ENCODE assay signal across 8 mouse cellular contexts in genomic region chr4:57300469-57301409, GRCm38 (mm10). TPM values are rescaled to one million over a fixed set of nuclear protein-coding genes. Genes with fewer than 3 reads are reported as not detected.
DNase-seq lines count a peak whose midpoint lies in the region; ATAC-seq and TF ChIP-seq lines count a peak whose summit lies in the region.

No protein-coding gene starts in this region.

- TF ChIP-seq POLR2A in limb, embryonic 14.5 days (IDR thresholded peaks at IDR 0.05; ENCODE audit: borderline replicate concordance, extremely low read depth, insufficient read depth, insufficient read length): no peak

- H3K27me3 ChIP-seq in embryonic facial prominence, embryonic 11.5 days (ENCODE audit: control insufficient read depth, insufficient read depth, low read length): peaks cover 28% of the 10 kb centered on the region
- H3K27me3 ChIP-seq in hindbrain, embryonic 13.5 days: peaks cover 47% of the 10 kb centered on the region
- H3K27me3 ChIP-seq in limb, embryonic 14.5 days (ENCODE audit: control insufficient read depth, insufficient read depth, low read length): no peaks in the 10 kb centered on the region
- peaks cover 72% of the 10 kb centered on the region for H3K27me3 ChIP-seq in midbrain, embryonic 12.5 days

- H3K36me3 ChIP-seq in embryonic facial prominence, embryonic 11.5 days (replicated peaks; ENCODE audit: control insufficient read depth, insufficient read depth, low read depth, low read length): no peaks in the 10 kb centered on the region
- no peaks in the 10 kb centered on the region for H3K36me3 ChIP-seq in hindbrain, embryonic 13.5 days
- no peaks in the 10 kb centered on the region for H3K36me3 ChIP-seq in limb, embryonic 14.5 days (ENCODE audit: control insufficient read depth, insufficient read depth, low read length)
- no peaks in the 10 kb centered on the region for H3K36me3 ChIP-seq in midbrain, embryonic 12.5 days

- no peak overlapping the region for H3K27ac ChIP-seq in embryonic facial prominence, embryonic 11.5 days (replicated peaks; ENCODE audit: low read depth, low read length)
- H3K27ac ChIP-seq in hindbrain, embryonic 13.5 days: peak overlapping the region; percentile 77
- H3K27ac ChIP-seq in limb, embryonic 14.5 days (replicated peaks; ENCODE audit: low read depth, low read length): no peak overlapping the region
- no peak overlapping the region for H3K27ac ChIP-seq in midbrain, embryonic 12.5 days (replicated peaks)

- DNase-seq in cerebellum, adult 8-10 months: no peak
- DNase-seq in embryonic facial prominence, embryonic 11.5 days (ENCODE audit: low spot score): peak; percentile 24
- DNase-seq in limb, embryonic 14.5 days (ENCODE audit: low spot score): no peak
- peak; percentile 33 to 39 for DNase-seq in thymus, postnatal 36 days

- WGBS in embryonic facial prominence, embryonic 11.5 days: under 1% methylated on average over 37 of the region's 37 CpGs
- WGBS in hindbrain, embryonic 13.5 days: under 1% methylated on average over 37 of the region's 37 CpGs
- WGBS in limb, embryonic 14.5 days: 1% methylated on average over 35 of the region's 37 CpGs
- under 1% methylated on average over 37 of the region's 37 CpGs for WGBS in midbrain, embryonic 12.5 days

- H3K9ac ChIP-seq in embryonic facial prominence, embryonic 11.5 days (replicated peaks; ENCODE audit: low read length): peak overlapping the region; percentile 74
- H3K9ac ChIP-seq in hindbrain, embryonic 13.5 days: peak overlapping the region; percentile 81
- peak overlapping the region; percentile 75 for H3K9ac ChIP-seq in limb, embryonic 14.5 days (ENCODE audit: low read depth, low read length, severe bottlenecking)
- peak overlapping the region; percentile 70 for H3K9ac ChIP-seq in midbrain, embryonic 12.5 days (replicated peaks)

- H3K4me1 ChIP-seq in embryonic facial prominence, embryonic 11.5 days (ENCODE audit: control insufficient read depth, insufficient read depth, low read length): peaks cover 5% of the 10 kb centered on the region; the same call in 1 of the 2 replicates
- H3K4me1 ChIP-seq in hindbrain, embryonic 13.5 days (replicated peaks): peaks cover 51% of the 10 kb centered on the region
- peaks cover 12% of the 10 kb centered on the region; the same call in 1 of the 2 replicates for H3K4me1 ChIP-seq in limb, embryonic 14.5 days (ENCODE audit: control insufficient read depth, insufficient read depth, low read length)
- H3K4me1 ChIP-seq in midbrain, embryonic 12.5 days: peaks cover 28% of the 10 kb centered on the region

- H3K4me3 ChIP-seq in embryonic facial prominence, embryonic 11.5 days (ENCODE audit: low read depth, low read length): peak overlapping the region; percentile 78
- peak overlapping the region; percentile 74 for H3K4me3 ChIP-seq in hindbrain, embryonic 13.5 days
- peak overlapping the region; percentile 81 for H3K4me3 ChIP-seq in limb, embryonic 14.5 days (replicated peaks; ENCODE audit: low read length)
- peak overlapping the region; percentile 79 for H3K4me3 ChIP-seq in midbrain, embryonic 12.5 days

- H3K4me2 ChIP-seq in embryonic facial prominence, embryonic 11.5 days (ENCODE audit: low read depth, low read length): peak overlapping the region; percentile 98
- peak overlapping the region; percentile 88 for H3K4me2 ChIP-seq in hindbrain, embryonic 13.5 days
- peak overlapping the region; percentile 95 for H3K4me2 ChIP-seq in limb, embryonic 14.5 days (replicated peaks; ENCODE audit: low read depth, low read length, severe bottlenecking)
- H3K4me2 ChIP-seq in midbrain, embryonic 12.5 days (replicated peaks): peak overlapping the region; percentile 90

- ATAC-seq in cerebellum, adult (ENCODE audit: insufficient number of reproducible peaks, low FRiP score, low TSS enrichment): peak; percentile 32; the same call in 1 of the 2 replicates
- peak; percentile 17 for ATAC-seq in CD4-positive, CD25-positive, alpha-beta regulatory T cell, adult 4 months
- no peak for ATAC-seq in embryonic facial prominence, embryonic 11.5 days (replicated peaks; ENCODE audit: insufficient number of reproducible peaks, low FRiP score, low TSS enrichment, low read depth)
- 0 out of 2 replicates have a peak, but pooled peaks have one; percentile 18 for ATAC-seq in hindbrain, embryonic 13.5 days (ENCODE audit: low FRiP score)
- ATAC-seq in limb, embryonic 14.5 days (ENCODE audit: low FRiP score, low read depth): no peak
- ATAC-seq in midbrain, embryonic 12.5 days (ENCODE audit: low FRiP score, low read depth): 0 out of 2 replicates have a peak, but pooled peaks have one; percentile 5

- no peaks in the 10 kb centered on the region for H3K9me3 ChIP-seq in embryonic facial prominence, embryonic 11.5 days (replicated peaks; ENCODE audit: control insufficient read depth, low read length)
- no peaks in the 10 kb centered on the region for H3K9me3 ChIP-seq in hindbrain, embryonic 13.5 days
- H3K9me3 ChIP-seq in limb, embryonic 14.5 days (ENCODE audit: control insufficient read depth, low read length): no peaks in the 10 kb centered on the region
- H3K9me3 ChIP-seq in midbrain, embryonic 12.5 days: no peaks in the 10 kb centered on the region

RNA-seq across cellular contexts. Expression of gene Ptpn3, which starts 0.9 kb away (rescaled TPM):
- polyA plus RNA-seq in CD4-positive, CD25-positive, alpha-beta regulatory T cell, adult 4 months (2017; shearing (Covaris generic)): 1 to 10 TPM; 2.4 to 3.3 TPM
- polyA plus RNA-seq in embryonic facial prominence, embryonic 11.5 days (2014; fragmentation: Nextera tagmentation; extraction: Ambion mirVana): 1.9 and 2.5 TPM in 2 replicates
- 3.9 and 4.5 TPM in 2 replicates for polyA plus RNA-seq in hindbrain, embryonic 13.5 days (2015; fragmentation: Nextera tagmentation; extraction: Ambion mirVana)
- polyA plus RNA-seq in limb, embryonic 14.5 days (2012; rRNA removed): 3.7 and 4.7 TPM in 2 replicates
- 2.9 and 3.4 TPM in 2 replicates for polyA plus RNA-seq in limb, embryonic 14.5 days (2014; fragmentation: Nextera tagmentation; extraction: Ambion mirVana)
- 1.1 and 1.2 TPM in 2 replicates for polyA plus RNA-seq in midbrain, embryonic 12.5 days (2016; fragmentation: Nextera tagmentation; extraction: Ambion mirVana)

Comparison
In these comparisons a context has a peak if more than half of its experiments do, and no peak if none do; other contexts are left out.
1. ATAC-seq: peak in cerebellum, adult (single experiment), CD4-positive, CD25-positive, alpha-beta regulatory T cell, adult 4 months (single experiment), hindbrain, embryonic 13.5 days (single experiment) and midbrain, embryonic 12.5 days (single experiment); none in embryonic facial prominence, embryonic 11.5 days (single experiment) and limb, embryonic 14.5 days (single experiment).
2. DNase-seq: peak in embryonic facial prominence, embryonic 11.5 days (single experiment) and thymus, postnatal 36 days (2 of 2); none in cerebellum, adult 8-10 months (single experiment) and limb, embryonic 14.5 days (single experiment).
3. Peak in every context shown above with its lines, with median percentiles within 50 percentile points of each other: H3K4me2 ChIP-seq, H3K4me3 ChIP-seq and H3K9ac ChIP-seq.